ENCODE assay signal across 8 mouse cellular contexts in genomic region chr2:102116521-102117401, GRCm38 (mm10).
DNase-seq lines count a peak whose midpoint lies in the region; ATAC-seq and TF ChIP-seq lines count a peak whose summit lies in the region.
"Had no signal": no experiment of that assay in that cellular context is flagged by ENCODE, and none has a peak within 500 bp of the region (broad histone marks: within the 10 kb centered on the region; RNA-seq: fewer than 3 reads in every experiment).

No protein-coding gene starts in this region.

- TF ChIP-seq POLR2A in kidney, adult 2 months (IDR thresholded peaks at IDR 0.05; ENCODE audit: low read depth, low read length), result no peak

- H3K4me1 ChIP-seq in kidney, adult 2 months (ENCODE audit: control insufficient read depth, insufficient read depth, low read length), result peaks cover 18% of the 10 kb centered on the region
- H3K4me1 ChIP-seq in forebrain, postnatal 0 days (ENCODE audit: insufficient read depth), result peaks cover 16% of the 10 kb centered on the region; the same call in 1 of the 2 replicates
- H3K4me1 ChIP-seq in neural tube, embryonic 14.5 days (ENCODE audit: control insufficient read depth, insufficient read depth, low read length), result peaks cover 29% of the 10 kb centered on the region

- no peaks in the 10 kb centered on the region for H3K27me3 ChIP-seq in kidney, adult 2 months (replicated peaks; ENCODE audit: control insufficient read depth, insufficient read depth, low read length)
- no peaks in the 10 kb centered on the region for H3K27me3 ChIP-seq in forebrain, postnatal 0 days (ENCODE audit: insufficient read depth, low read length)
- no peaks in the 10 kb centered on the region for H3K27me3 ChIP-seq in neural tube, embryonic 14.5 days (ENCODE audit: control insufficient read depth, insufficient read depth, low read length)
- H3K27me3 ChIP-seq: liver, embryonic 15.5 days had no signal

- H3K4me3 ChIP-seq in kidney, adult 2 months (ENCODE audit: insufficient read depth, low read depth, low read length), result no peak overlapping the region
- no peak overlapping the region for H3K4me3 ChIP-seq in forebrain, postnatal 0 days (ENCODE audit: low read depth, low read length)
- H3K4me3 ChIP-seq in neural tube, embryonic 14.5 days (ENCODE audit: low read depth, low read length), result no peak overlapping the region
- H3K4me3 ChIP-seq: liver, embryonic 15.5 days had no signal

- peak; percentile 60 for DNase-seq in kidney, postnatal 10 days
- DNase-seq in kidney, adult 2 months, result no peak
- DNase-seq in R1 (ENCODE audit: low read depth, low spot score), result peak; percentile 46
- no peak for DNase-seq in forebrain, postnatal 0 days
- DNase-seq in c-Kit-positive CD71-positive TER-119-positive erythroid progenitor cells, embryonic 14.5 days (ENCODE audit: low spot score), result no peak
- no peak for DNase-seq in cerebellum, postnatal 25 days

- no peaks in the 10 kb centered on the region for H3K36me3 ChIP-seq in kidney, adult 2 months (ENCODE audit: control insufficient read depth, insufficient read depth, low read length)
- H3K36me3 ChIP-seq in forebrain, postnatal 0 days (ENCODE audit: insufficient read depth), result no peaks in the 10 kb centered on the region
- no peaks in the 10 kb centered on the region for H3K36me3 ChIP-seq in neural tube, embryonic 14.5 days (ENCODE audit: control insufficient read depth, insufficient read depth, low read length)
- H3K36me3 ChIP-seq: liver, embryonic 15.5 days had no signal

- H3K4me2 ChIP-seq in forebrain, postnatal 0 days (ENCODE audit: low read depth), result no peak overlapping the region
- H3K4me2 ChIP-seq in neural tube, embryonic 14.5 days (ENCODE audit: low read depth, low read length), result no peak overlapping the region
- H3K4me2 ChIP-seq: liver, embryonic 15.5 days had no signal

- H3K9me3 ChIP-seq in forebrain, postnatal 0 days (ENCODE audit: low read length), result no peaks in the 10 kb centered on the region
- no peaks in the 10 kb centered on the region for H3K9me3 ChIP-seq in neural tube, embryonic 14.5 days (ENCODE audit: control insufficient read depth, low read length)
- H3K9me3 ChIP-seq: liver, embryonic 15.5 days had no signal

- H3K9ac ChIP-seq in forebrain, postnatal 0 days, result no peak overlapping the region
- H3K9ac ChIP-seq in neural tube, embryonic 14.5 days (replicated peaks; ENCODE audit: low read depth, low read length), result no peak overlapping the region
- H3K9ac ChIP-seq: liver, embryonic 15.5 days had no signal

- TF ChIP-seq CTCF in kidney, adult 2 months (conservative IDR thresholded peaks at IDR 0.05; ENCODE audit: insufficient read depth, insufficient read length, low read depth, low read length), result no peak
- no peak for TF ChIP-seq CTCF in forebrain, postnatal 0 days (IDR thresholded peaks at IDR 0.05; ENCODE audit: low read depth)

- no peak overlapping the region for H3K27ac ChIP-seq in kidney, adult 2 months (ENCODE audit: insufficient read depth, low read depth, low read length)
- H3K27ac ChIP-seq in forebrain, postnatal 0 days (ENCODE audit: low read depth, low read length), result no peak overlapping the region
- H3K27ac ChIP-seq in neural tube, embryonic 14.5 days (ENCODE audit: low read depth, low read length), result peak overlapping the region; percentile 22; the same call in 1 of the 2 replicates
- H3K27ac ChIP-seq: liver, embryonic 15.5 days had no signal

- WGBS in kidney, adult 2 months, result 67% methylated on average over 9 of the region's 9 CpGs
- 46% methylated on average over 9 of the region's 9 CpGs for WGBS in forebrain, postnatal 0 days
- WGBS in neural tube, embryonic 14.5 days, result 57% methylated on average over 9 of the region's 9 CpGs

- 0 out of 2 replicates have a peak, but pooled peaks have one; percentile 5 for ATAC-seq in forebrain, postnatal 0 days
- peak; percentile 22; the same call in 1 of the 2 replicates for ATAC-seq in neural tube, embryonic 14.5 days (ENCODE audit: low read depth)

Comparison
In these comparisons a context has a peak if more than half of its experiments do, and no peak if none do; other contexts are left out.
1. DNase-seq: peak in kidney, postnatal 10 days (single experiment) and R1 (single experiment); none in kidney, adult 2 months (single experiment), forebrain, postnatal 0 days (single experiment), c-Kit-positive CD71-positive TER-119-positive erythroid progenitor cells, embryonic 14.5 days (single experiment) and cerebellum, postnatal 25 days (0 of 2).